Mouse (Mus musculus) myocyte (in vitro differentiated cells): ENCODE data around the gene Pde4d.

Experiments
- E2F4 ChIP-seq: IDR thresholded peaks from one replicate; pipeline ENCODE4 v1.6.1; 2011; ENCODE audit warnings: mild to moderate bottlenecking, control low read depth, moderate library complexity; ENCODE audit not compliant: insufficient read depth
- MAX ChIP-seq: IDR thresholded peaks from one replicate; pipeline ENCODE4 v1.6.1; 2011; ENCODE audit warnings: low read depth, mild to moderate bottlenecking, control low read depth
- MYOD1 ChIP-seq, 3 experiments: IDR thresholded peaks; one replicate each; pipeline ENCODE4 v1.6.1; 2011; ENCODE audit warnings: control low read depth in 2 of 3, low read depth in 2 of 3, mild to moderate bottlenecking in 2 of 3, moderate library complexity in 1 of 3; ENCODE audit not compliant: insufficient read length in 2 of 3, control insufficient read depth in 1 of 3
- MYOG ChIP-seq, 3 experiments: IDR thresholded peaks; one replicate each; pipeline ENCODE4 v1.6.1; 2011; ENCODE audit warnings: control low read depth in 2 of 3, low read depth in 2 of 3, mild to moderate bottlenecking in 2 of 3; ENCODE audit not compliant: insufficient read length in 2 of 3, control insufficient read depth in 1 of 3, insufficient read depth in 1 of 3
- POLR2A ChIP-seq: IDR thresholded peaks from one replicate; pipeline ENCODE4 v1.6.1; 2011; ENCODE audit warnings: low read depth, mild to moderate bottlenecking, control low read depth, moderate library complexity; ENCODE audit not compliant: insufficient read length
- POLR2AphosphoS2 ChIP-seq: IDR thresholded peaks from one replicate; pipeline ENCODE4 v1.6.1; 2011; ENCODE audit warnings: low read depth, control low read depth; ENCODE audit not compliant: insufficient read length
- TCF12 ChIP-seq: IDR thresholded peaks from one replicate; pipeline ENCODE4 v1.6.1; 2011; ENCODE audit warnings: mild to moderate bottlenecking, control low read depth; ENCODE audit not compliant: poor library complexity, insufficient read depth, severe bottlenecking
- TCF3 ChIP-seq: IDR thresholded peaks from one replicate; pipeline ENCODE4 v1.6.1; 2011; ENCODE audit warnings: low read depth, control low read depth; ENCODE audit not compliant: insufficient read length
- USF1 ChIP-seq: IDR thresholded peaks from one replicate; pipeline ENCODE4 v1.6.1; 2011; ENCODE audit warnings: low read depth, mild to moderate bottlenecking, control low read depth, moderate library complexity

DNA sequence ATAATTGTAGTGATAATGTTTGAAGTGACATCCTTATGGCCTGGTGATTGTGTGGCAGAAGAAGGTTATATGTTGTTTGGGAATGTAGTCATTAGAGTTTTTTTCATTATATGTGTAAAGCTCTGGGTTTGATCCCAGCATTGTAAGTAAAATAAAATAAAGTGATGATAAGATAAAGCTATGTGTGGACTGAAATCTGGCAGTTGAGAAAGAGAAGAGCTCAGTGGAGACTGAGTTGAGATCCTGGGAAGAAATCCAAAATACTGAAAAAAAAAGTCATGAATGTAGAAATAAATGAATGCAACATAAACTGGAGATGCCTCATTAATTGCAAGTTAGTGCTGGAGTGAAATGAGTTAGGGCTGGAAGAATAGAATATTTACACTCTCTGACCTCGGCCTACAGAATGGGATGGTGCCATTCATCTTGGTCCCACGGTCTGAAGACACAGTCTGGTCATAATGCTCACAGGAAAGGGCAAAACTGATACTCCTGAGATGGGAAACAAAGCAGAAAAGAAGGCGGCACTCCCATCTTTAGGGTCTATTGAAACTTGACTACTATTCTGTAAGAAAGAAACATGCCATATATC, 319.8 kb downstream of the Pde4d start:
- TF ChIP-seq TCF12 (no peak), MAX (no peak), POLR2A (no peak), POLR2AphosphoS2 (no peak), E2F4 (no peak), USF1 (no peak), MYOD1 (IDR thresholded peaks at IDR 0.05; ENCODE audit: control insufficient read depth in 1 of 3, insufficient read length in 2 of 3, low read depth in 2 of 3) (no peak), TCF3 (no peak), MYOG (IDR thresholded peaks at IDR 0.05; ENCODE audit: control insufficient read depth in 1 of 3, insufficient read depth in 1 of 3, insufficient read length in 2 of 3, low read depth in 2 of 3) (no peak)
